31 mouse cellular contexts compared by ENCODE assay signal in the genomic region with DNA sequence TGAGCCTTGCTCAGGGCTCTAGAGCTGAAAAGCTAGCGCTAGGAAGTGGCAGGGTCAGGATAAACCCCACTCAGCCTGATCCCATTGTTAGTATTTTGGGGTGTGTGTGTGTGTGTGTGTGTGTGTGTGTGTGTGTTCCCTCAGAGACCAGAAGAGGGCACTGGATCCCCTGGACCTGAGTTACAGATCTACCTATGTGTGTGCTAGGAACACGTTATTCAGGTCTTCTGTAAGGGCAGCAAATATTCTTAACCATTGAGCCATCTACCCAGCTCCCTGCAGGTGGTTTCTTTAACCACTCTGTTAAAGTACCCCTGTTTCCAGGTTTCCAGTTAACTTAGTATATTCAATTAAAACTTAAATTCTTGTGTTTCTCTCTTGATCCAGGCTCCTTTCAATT.
"Had no signal": no experiment of that assay in that cellular context is flagged by ENCODE, and none has a peak within 500 bp of the region (broad histone marks: within the 10 kb centered on the region; RNA-seq: fewer than 3 reads in every experiment).

No protein-coding gene starts in this region.

- H3K9me3 ChIP-seq: heart, embryonic 10.5 days; heart, embryonic 12.5 days; heart, embryonic 13.5 days; heart, embryonic 15.5 days; hindbrain, embryonic 10.5 days; hindbrain, embryonic 12.5 days; hindbrain, embryonic 13.5 days; hindbrain, embryonic 15.5 days; intestine, embryonic 15.5 days; kidney, embryonic 15.5 days had no signal

- H3K27ac ChIP-seq: heart, embryonic 10.5 days; heart, embryonic 13.5 days; heart, embryonic 15.5 days; hindbrain, embryonic 10.5 days; hindbrain, embryonic 12.5 days; hindbrain, embryonic 13.5 days; hindbrain, embryonic 14.5 days; hindbrain, embryonic 15.5 days; hindbrain, postnatal 0 days; intestine, embryonic 15.5 days; kidney, embryonic 15.5 days; kidney, postnatal 0 days; layer of hippocampus, adult 2 months; left cerebral cortex, adult 2 months had no signal

- H3K4me3 ChIP-seq: heart, embryonic 10.5 days; heart, embryonic 12.5 days; heart, embryonic 13.5 days; heart, embryonic 15.5 days; hindbrain, embryonic 10.5 days; hindbrain, embryonic 12.5 days; hindbrain, embryonic 13.5 days; hindbrain, embryonic 15.5 days; intestine, embryonic 15.5 days; kidney, embryonic 15.5 days; layer of hippocampus, adult 2 months; left cerebral cortex, adult 2 months had no signal

- H3K36me3 ChIP-seq: heart, embryonic 12.5 days; heart, embryonic 15.5 days; hindbrain, embryonic 10.5 days; hindbrain, embryonic 12.5 days; hindbrain, embryonic 13.5 days; hindbrain, embryonic 15.5 days; intestine, embryonic 15.5 days; kidney, embryonic 15.5 days had no signal

- DNase-seq: heart, postnatal 10 days; heart, postnatal 14 days; heart, postnatal 36 days; heart, postnatal 4 days; kidney, adult 11 months; kidney, adult 18-20 months; kidney, adult 2 months; kidney, adult 8-10 months; kidney, adult 9 months; kidney, postnatal 10 days; kidney, postnatal 14 days; kidney, postnatal 25 days; kidney, postnatal 36 days; kidney, postnatal 4 days; layer of hippocampus, adult 9-11 months; layer of hippocampus, postnatal 36 days had no signal

- H3K27me3 ChIP-seq: heart, embryonic 12.5 days; heart, embryonic 13.5 days; heart, embryonic 15.5 days; hindbrain, embryonic 12.5 days; hindbrain, embryonic 15.5 days; intestine, embryonic 15.5 days; kidney, embryonic 15.5 days had no signal
